Mouse (Mus musculus): ENCODE measurements at regions not wholly inside any gene's neighbourhood (a gene's known extent, or its start where the extent isn't known, plus 50 kb on each side); places are given as distances from the start of the nearest gene placed in this dataset.
A peak's percentile ranks its signal among the peaks of the same experiment; 100 is the strongest.

DNA sequence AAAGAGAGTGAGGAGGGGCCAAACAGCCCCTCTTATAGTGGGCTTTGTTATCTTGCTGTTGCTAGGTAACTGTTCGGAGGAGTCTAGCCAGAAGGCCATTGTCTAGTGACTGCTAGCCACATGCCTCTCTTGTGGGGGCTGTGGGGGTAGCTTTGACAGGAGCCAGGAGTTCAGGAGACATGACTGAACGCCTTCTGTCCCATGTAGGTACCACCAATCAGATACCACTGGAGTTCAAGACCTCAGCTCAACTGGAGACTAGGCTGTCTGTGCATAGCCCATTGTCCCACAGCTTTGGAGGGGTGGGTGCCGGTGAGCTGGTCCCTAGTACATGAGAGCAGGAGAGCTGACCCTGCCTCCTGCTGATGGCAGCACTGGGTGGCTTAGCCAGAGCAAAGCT is 82.4 kb upstream of the Unc93a2 start:
- DNase-seq: no peak
- intact Hi-C loops (cut with DNase I): no loop called here

GRCm38 (mm10) chr17:7464901-7465300 is 79.6 kb upstream of the Unc93a2 start:
- no peak for DNase-seq

GRCm38 (mm10) chr17:7461164-7461563 is 75.9 kb upstream of the Unc93a2 start:
- peak in 1 of 2 experiments; percentile 10 for DNase-seq
- intact Hi-C loops (cut with DNase I): no loop called here

More at GRCm38 (mm10) chr17:7464901-7465300, 79.6 kb upstream of the Unc93a2 start:
- intact Hi-C loops (cut with DNase I): no loop called here

DNA sequence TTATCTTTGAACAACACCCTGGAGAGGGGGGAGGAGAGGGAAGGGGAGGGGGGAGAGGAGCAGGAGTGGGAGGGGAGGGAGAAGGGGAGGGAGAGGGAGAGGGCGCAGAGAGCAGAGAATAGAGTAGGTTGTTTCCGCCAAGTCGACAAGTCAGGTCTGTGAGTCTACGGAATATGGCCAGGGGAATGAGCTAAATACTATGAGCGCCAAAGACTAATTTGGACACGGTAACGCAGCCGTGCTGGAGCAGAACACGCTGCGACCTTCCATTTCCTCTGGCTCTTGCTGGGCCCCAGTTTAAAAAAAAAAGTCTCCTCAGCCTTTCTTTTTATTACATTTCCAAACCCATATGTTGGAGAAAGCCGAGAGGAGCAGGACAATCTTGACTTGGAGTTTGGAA is 71.7 kb upstream of the Unc93a2 start:
- peak in 1 of 2 experiments; percentile 27 for DNase-seq
- intact Hi-C loops (cut with DNase I): no loop called here

DNA sequence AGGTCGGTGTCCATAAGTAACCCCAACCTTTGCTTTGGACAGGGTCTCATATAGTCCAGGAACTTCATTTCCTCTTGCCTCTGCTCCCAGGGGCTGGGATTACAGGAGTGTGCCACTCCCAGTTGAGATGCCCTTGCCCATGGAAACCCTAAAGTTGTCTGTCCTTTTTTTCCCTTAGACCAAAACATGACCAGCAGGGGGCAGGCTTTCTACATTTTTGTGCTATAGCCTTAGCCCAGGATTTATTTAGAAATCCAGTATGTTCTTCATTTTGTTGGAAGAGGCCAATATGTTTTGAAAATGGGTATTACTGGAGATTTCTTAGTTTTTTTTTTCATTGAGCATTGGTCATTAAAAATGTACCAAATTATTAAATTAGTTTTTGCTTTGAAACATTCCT is 58.6 kb upstream of the Unc93a2 start:
- intact Hi-C loops (cut with DNase I): loop anchor here (1.0 kb wide), 1 partner anchor 378 kb away; no protein-coding TSS in a partner anchor
- DNase-seq: peak; percentile 59 to 80

GRCm38 (mm10) chr17:7435075-7435474 is 49.8 kb upstream of the Unc93a2 start:
- no peak for DNase-seq
- intact Hi-C loops (cut with DNase I): no loop called here
